ENCODE assay signal across 14 mouse cellular contexts in genomic region chr10:90112662-90113061, GRCm38 (mm10).
DNase-seq lines count a peak whose midpoint lies in the region; ATAC-seq lines count a peak whose summit lies in the region.
"Had no signal": no experiment of that assay in that cellular context is flagged by ENCODE, and none has a peak within 500 bp of the region (broad histone marks: within the 10 kb centered on the region; RNA-seq: fewer than 3 reads in every experiment).

No protein-coding gene starts in this region.

- ATAC-seq in hindbrain, embryonic 15.5 days (ENCODE audit: low FRiP score, low read depth), result peak; percentile 34; the same call in 1 of the 2 replicates
- ATAC-seq in hindbrain, embryonic 14.5 days (ENCODE audit: low FRiP score), result no peak
- ATAC-seq in lung, embryonic 15.5 days (ENCODE audit: borderline replicate concordance, extremely low read depth, low FRiP score, low TSS enrichment), result peak; percentile 64; the same call in 1 of the 2 replicates
- ATAC-seq: hindbrain, embryonic 16.5 days; Patski had no signal

- H3K9ac ChIP-seq in hindbrain, embryonic 15.5 days, result no peak overlapping the region
- no peak overlapping the region for H3K9ac ChIP-seq in hindbrain, embryonic 14.5 days
- H3K9ac ChIP-seq in lung, embryonic 15.5 days, result no peak overlapping the region

- no peak overlapping the region for H3K27ac ChIP-seq in hindbrain, embryonic 15.5 days (replicated peaks)
- H3K27ac ChIP-seq in hindbrain, embryonic 14.5 days, result no peak overlapping the region
- H3K27ac ChIP-seq in lung, embryonic 15.5 days, result no peak overlapping the region
- H3K27ac ChIP-seq: gastrocnemius, adult 2 months had no signal

- H3K4me2 ChIP-seq in hindbrain, embryonic 15.5 days, result no peak overlapping the region
- no peak overlapping the region for H3K4me2 ChIP-seq in hindbrain, embryonic 14.5 days (replicated peaks)
- H3K4me2 ChIP-seq in lung, embryonic 15.5 days, result no peak overlapping the region

- H3K4me1 ChIP-seq in hindbrain, embryonic 15.5 days (replicated peaks), result no peaks in the 10 kb centered on the region
- H3K4me1 ChIP-seq in hindbrain, embryonic 14.5 days (replicated peaks; ENCODE audit: control insufficient read depth, insufficient read depth, low read length), result no peaks in the 10 kb centered on the region
- no peaks in the 10 kb centered on the region for H3K4me1 ChIP-seq in lung, embryonic 15.5 days

- no peaks in the 10 kb centered on the region for H3K9me3 ChIP-seq in hindbrain, embryonic 15.5 days
- no peaks in the 10 kb centered on the region for H3K9me3 ChIP-seq in hindbrain, embryonic 14.5 days (ENCODE audit: control insufficient read depth, low read length)
- no peaks in the 10 kb centered on the region for H3K9me3 ChIP-seq in lung, embryonic 15.5 days

- DNase-seq in hindbrain, embryonic 14.5 days (ENCODE audit: low spot score), result no peak
- no peak for DNase-seq in lung, adult 18-20 months
- DNase-seq in heart, postnatal 25 days (ENCODE audit: low spot score), result peak; percentile 28
- peak; percentile 23 to 39 for DNase-seq in lung, postnatal 4 days
- DNase-seq in layer of hippocampus, adult 9-11 months, result no peak
- DNase-seq in spleen, adult 12 weeks (ENCODE audit: low spot score), result no peak
- DNase-seq: adrenal gland, adult 8-10 months; cerebellum, adult 11-12 months; gastrocnemius, adult 2 months had no signal

- WGBS in hindbrain, embryonic 15.5 days, result 66% methylated on average over 5 of the region's 5 CpGs
- WGBS in hindbrain, embryonic 14.5 days, result 59% methylated on average over 5 of the region's 5 CpGs
- WGBS in lung, embryonic 15.5 days, result 28% methylated on average over 5 of the region's 5 CpGs

- no peaks in the 10 kb centered on the region for H3K36me3 ChIP-seq in hindbrain, embryonic 15.5 days
- H3K36me3 ChIP-seq in hindbrain, embryonic 14.5 days (replicated peaks; ENCODE audit: control insufficient read depth, insufficient read depth), result no peaks in the 10 kb centered on the region
- H3K36me3 ChIP-seq in lung, embryonic 15.5 days, result no peaks in the 10 kb centered on the region

- intact Hi-C loops in heart, postnatal 25 days (cut with DNase I), result no loop called here

- H3K27me3 ChIP-seq in hindbrain, embryonic 15.5 days, result no peaks in the 10 kb centered on the region
- no peaks in the 10 kb centered on the region for H3K27me3 ChIP-seq in hindbrain, embryonic 14.5 days (ENCODE audit: control insufficient read depth, insufficient read depth, low read length)
- H3K27me3 ChIP-seq in lung, embryonic 15.5 days, result no peaks in the 10 kb centered on the region
- H3K27me3 ChIP-seq: CH12.LX, Patski had no signal

- no peak overlapping the region for H3K4me3 ChIP-seq in hindbrain, embryonic 15.5 days
- no peak overlapping the region for H3K4me3 ChIP-seq in hindbrain, embryonic 14.5 days (replicated peaks; ENCODE audit: low read length)
- H3K4me3 ChIP-seq in lung, embryonic 15.5 days, result no peak overlapping the region
- H3K4me3 ChIP-seq: gastrocnemius, adult 2 months had no signal

Comparison
In these comparisons a context has a peak if more than half of its experiments do, and no peak if none do; other contexts are left out.
1. DNase-seq: peak in heart, postnatal 25 days (single experiment) and lung, postnatal 4 days (2 of 2); none in hindbrain, embryonic 14.5 days (single experiment), lung, adult 18-20 months (0 of 2), layer of hippocampus, adult 9-11 months (single experiment) and spleen, adult 12 weeks (single experiment).